Mouse (Mus musculus) MEL (cell line): ENCODE results near the gene Ublcp1.

Experiments
- CTCF ChIP-seq, 3 experiments: IDR thresholded peaks in 2 of 3; conservative IDR thresholded peaks in 1 of 3; 2 replicates each; pipeline ENCODE4 v1.5.1; 2011 to 2012; ENCODE audit warnings: low read length in 3 of 3, low read depth in 2 of 3, mild to moderate bottlenecking in 2 of 3, improper control_type of control experiment in 1 of 3, inconsistent platforms in 1 of 3, mixed read lengths in 1 of 3, moderate library complexity in 1 of 3; ENCODE audit not compliant: control insufficient read depth in 1 of 3, insufficient read depth in 1 of 3, poor library complexity in 1 of 3, severe bottlenecking in 1 of 3
- EP300 ChIP-seq, 2 experiments: IDR thresholded peaks; 2 replicates each; pipeline ENCODE4 v1.6.1; 2011; ENCODE audit warnings: improper control_type of control experiment in 2 of 2, low read length in 2 of 2, low read depth in 1 of 2, mild to moderate bottlenecking in 1 of 2
- MAFK ChIP-seq: IDR thresholded peaks from 2 replicates; pipeline ENCODE4 v1.6.1; 2011; ENCODE audit warnings: low read depth, mild to moderate bottlenecking, low read length, improper control_type of control experiment, borderline replicate concordance
- POLR2A ChIP-seq, 2 experiments: IDR thresholded peaks; 2 replicates each; pipeline ENCODE4 v1.6.1; 2011 to 2012; ENCODE audit warnings: low read length in 2 of 2, mild to moderate bottlenecking in 2 of 2, control low read depth in 1 of 2, improper control_type of control experiment in 1 of 2, low read depth in 1 of 2, moderate library complexity in 1 of 2; ENCODE audit not compliant: control insufficient read depth in 1 of 2, insufficient read depth in 1 of 2, poor library complexity in 1 of 2
- UBTF ChIP-seq: IDR thresholded peaks from 2 replicates; pipeline ENCODE4 v1.6.1; 2012; ENCODE audit warnings: low read depth, mild to moderate bottlenecking, inconsistent platforms, low read length, improper control_type of control experiment, moderate library complexity, borderline replicate concordance; ENCODE audit not compliant: insufficient read depth
- ZC3H11A ChIP-seq: IDR thresholded peaks from 2 replicates; pipeline ENCODE4 v1.6.1; 2012; ENCODE audit warnings: low read depth, mild to moderate bottlenecking, inconsistent platforms, low read length, improper control_type of control experiment

DNA sequence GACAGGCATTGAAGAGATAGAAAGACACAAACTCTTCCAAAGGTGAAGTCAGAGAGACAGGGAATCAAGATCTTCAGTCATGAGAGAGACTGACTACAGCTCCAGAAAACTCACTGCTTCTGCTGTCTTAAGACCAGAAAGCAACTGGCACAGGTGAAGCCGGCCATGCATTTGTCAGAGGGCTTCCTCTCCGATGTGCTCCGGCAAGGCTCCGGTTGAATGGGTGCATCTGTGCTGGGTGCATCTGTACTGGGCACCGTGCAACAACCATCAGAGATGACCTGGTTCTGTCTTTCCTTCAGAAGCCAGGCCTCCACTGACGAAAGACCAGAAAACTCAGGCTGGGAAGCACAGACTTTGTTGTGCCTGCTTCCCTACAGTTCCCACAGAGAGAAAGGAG, 9.9 kb upstream of the Ublcp1 start:
- TF ChIP-seq CTCF (IDR thresholded peaks at IDR 0.05 in 2 of 3, conservative IDR thresholded peaks at IDR 0.05 in 1 of 3; ENCODE audit: control insufficient read depth in 1 of 3, insufficient read depth in 1 of 3, low read depth in 2 of 3, low read length in 3 of 3, poor library complexity in 1 of 3, severe bottlenecking in 1 of 3) (no peak), UBTF (no peak), MAFK (no peak), EP300 (IDR thresholded peaks at IDR 0.05; ENCODE audit: low read depth in 1 of 2, low read length in 2 of 2) (no peak), ZC3H11A (no peak), POLR2A (IDR thresholded peaks at IDR 0.05; ENCODE audit: control insufficient read depth in 1 of 2, insufficient read depth in 1 of 2, low read depth in 1 of 2, low read length in 2 of 2, poor library complexity in 1 of 2) (no peak)
